Mouse (Mus musculus) G1E (cell line): ENCODE data around the gene Rpl38. TPM values are rescaled to one million over a fixed set of nuclear protein-coding genes. Genes with fewer than 3 reads are reported as not detected.

Source experiments
- ATAC-seq: 2 replicates; pipeline ENCODE4 v1.8.0; 2016; ENCODE audit warnings: mild to moderate bottlenecking; ENCODE audit not compliant: insufficient number of reproducible peaks, poor library complexity, low FRiP score, severe bottlenecking; ENCODE audit errors: extremely low read depth
- DNase-seq: peaks from one replicate; pipeline ENCODE4 v3.0.0; 2012; ENCODE audit warnings: low spot score
- H3K27me3 ChIP-seq: 2 replicates; pipeline ENCODE4 v1.6.1; 2012; ENCODE audit warnings: mild to moderate bottlenecking, low read length, inconsistent platforms; ENCODE audit not compliant: insufficient read depth
- H3K36me3 ChIP-seq: replicated peaks from 2 replicates; pipeline ENCODE3; 2012; ENCODE audit warnings: mild to moderate bottlenecking, inconsistent platforms
- H3K4me1 ChIP-seq: 2 replicates; pipeline ENCODE4 v1.6.1; 2012; ENCODE audit warnings: low read depth, low read length, inconsistent platforms, mixed read lengths; ENCODE audit not compliant: insufficient read depth
- H3K4me3 ChIP-seq: 2 replicates; pipeline ENCODE4 v1.5.1; 2012; ENCODE audit warnings: low read depth, mild to moderate bottlenecking, inconsistent platforms, low read length, moderate library complexity, mixed read lengths
- H3K9me3 ChIP-seq: replicated peaks from 2 replicates; pipeline ENCODE4 v1.6.1; 2012; ENCODE audit warnings: inconsistent platforms
- CTCF ChIP-seq: IDR thresholded peaks from 2 replicates; pipeline ENCODE4 v1.5.1; 2012; ENCODE audit warnings: low read depth, low read length, inconsistent platforms, mixed read lengths
- GATA1 ChIP-seq: IDR thresholded peaks from 2 replicates; pipeline ENCODE4 v1.6.1; 2012; ENCODE audit warnings: borderline replicate concordance, low read length, inconsistent platforms, mixed read lengths
- GATA2 ChIP-seq: IDR thresholded peaks from 2 replicates; pipeline ENCODE4 v1.6.1; 2012; ENCODE audit warnings: low read depth, low read length, inconsistent platforms, borderline replicate concordance
- POLR2AphosphoS5 ChIP-seq: IDR thresholded peaks from 2 replicates; pipeline ENCODE4 v1.6.1; 2012; ENCODE audit warnings: low read depth, low read length, inconsistent platforms; ENCODE audit not compliant: insufficient replicate concordance
- TAL1 ChIP-seq: conservative IDR thresholded peaks from 2 replicates; pipeline ENCODE4 v1.6.1; 2012; ENCODE audit warnings: low read depth, low read length, inconsistent platforms, mixed read lengths
- polyA plus RNA-seq: library from polyadenylated mRNA; stranded (reverse); fragments of >175 nt; gene quantifications from 2 replicates; pipeline ENCODE4 v1.2.3, GENCODE M21; 2012
- total RNA-seq, 2 experiments: library from RNA; stranded (forward) in 1 of 2; stranded (reverse) in 1 of 2; fragments of 200-1000 nt in 1 of 2; fragments of >200 nt in 1 of 2; fragmentation: Nextera tagmentation in 1 of 2; gene quantifications; 2 replicates each; pipeline ENCODE4 v1.2.3; 2014 to 2017

Rpl38 gene
- total and polyA plus RNA-seq, 3 experiments: 420 to 2,691 (median 875) TPM

DNA sequence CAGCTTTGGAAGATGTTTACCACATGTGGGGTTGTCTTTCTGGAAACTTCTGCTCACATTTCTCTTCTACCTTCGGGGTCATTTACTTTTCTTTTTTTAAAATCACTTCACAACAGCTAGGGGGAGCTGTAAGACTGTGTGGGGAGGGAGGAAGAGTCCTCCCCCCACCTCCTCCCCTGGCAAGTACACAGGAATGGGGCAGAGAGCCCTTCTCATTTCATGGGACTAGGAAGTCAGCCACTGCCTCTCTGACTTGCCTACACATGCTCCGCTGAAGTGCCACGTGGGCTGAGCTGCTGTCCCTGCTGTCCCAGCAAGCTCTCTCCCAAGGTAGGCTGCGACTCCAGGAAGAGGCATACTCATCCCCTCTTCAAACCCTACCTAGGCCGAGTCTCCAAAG, 13.8 kb upstream of the Rpl38 start:
- Histone ChIP-seq H3K4me3 (no peak overlapping the region), H3K27me3 (no peaks in the 10 kb centered on the region), H3K4me1 (no peaks in the 10 kb centered on the region), H3K9me3 (peaks cover 50% of the 10 kb centered on the region), H3K36me3 (no peaks in the 10 kb centered on the region)
- DNase-seq (no peak), ATAC-seq (no peak)
- TF ChIP-seq POLR2AphosphoS5 (no peak), GATA1 (no peak), GATA2 (no peak), CTCF (no peak), TAL1 (no peak)

- ATAC-seq (no peak), DNase-seq (no peak)
- Histone ChIP-seq H3K36me3 (no peaks in the 10 kb centered on the region), H3K4me1 (no peaks in the 10 kb centered on the region), H3K27me3 (no peaks in the 10 kb centered on the region), H3K4me3 (no peak overlapping the region), H3K9me3 (peaks cover 47% of the 10 kb centered on the region)
- TF ChIP-seq GATA1 (no peak), GATA2 (no peak), CTCF (no peak), POLR2AphosphoS5 (no peak), TAL1 (no peak)
Measured at GRCm38 (mm10) chr11:114655350-114656008, 12.8 kb upstream of the Rpl38 start.

DNA sequence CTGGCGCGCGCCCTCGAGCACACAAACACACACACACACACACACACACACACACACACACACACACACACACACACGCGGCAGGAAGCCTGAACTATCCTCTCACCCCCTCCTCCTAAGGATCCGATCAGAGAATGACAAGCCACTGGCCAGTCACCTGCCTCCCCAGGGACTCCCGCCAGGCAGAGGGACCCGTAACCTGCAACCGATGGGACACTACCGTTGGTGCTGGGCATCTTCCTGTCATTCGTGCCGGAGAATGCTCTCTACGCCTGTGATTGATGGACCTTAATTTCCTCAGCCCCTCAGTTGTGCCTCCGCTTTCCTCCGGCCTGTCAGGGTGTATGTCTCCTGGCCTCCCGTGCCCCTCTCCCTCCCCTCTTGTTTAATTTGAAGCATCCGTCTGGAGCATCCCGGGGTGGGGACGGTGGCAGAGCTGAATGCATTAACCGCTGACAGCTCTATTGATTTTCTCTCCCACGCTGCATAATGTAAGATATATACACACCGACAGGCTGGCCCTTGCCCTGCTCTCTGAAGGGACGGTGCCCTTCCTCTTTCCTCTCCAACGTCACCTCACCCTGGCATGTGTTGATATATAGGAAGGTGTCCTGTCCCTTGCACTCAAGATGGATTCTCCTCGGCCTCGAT, 11.2 kb upstream of the Rpl38 start:
- Histone ChIP-seq H3K27me3 (no peaks in the 10 kb centered on the region), H3K4me3 (peak overlapping the region; percentile 2; the same call in 1 of the 2 replicates), H3K9me3 (peaks cover 37% of the 10 kb centered on the region), H3K4me1 (no peaks in the 10 kb centered on the region), H3K36me3 (no peaks in the 10 kb centered on the region)
- TF ChIP-seq TAL1: no peak
- no peak for TF ChIP-seq POLR2AphosphoS5
- TF ChIP-seq GATA2: no peak
- no peak for TF ChIP-seq GATA1
- TF ChIP-seq CTCF: no peak
- DNase-seq (no peak), ATAC-seq (no peak)

DNA sequence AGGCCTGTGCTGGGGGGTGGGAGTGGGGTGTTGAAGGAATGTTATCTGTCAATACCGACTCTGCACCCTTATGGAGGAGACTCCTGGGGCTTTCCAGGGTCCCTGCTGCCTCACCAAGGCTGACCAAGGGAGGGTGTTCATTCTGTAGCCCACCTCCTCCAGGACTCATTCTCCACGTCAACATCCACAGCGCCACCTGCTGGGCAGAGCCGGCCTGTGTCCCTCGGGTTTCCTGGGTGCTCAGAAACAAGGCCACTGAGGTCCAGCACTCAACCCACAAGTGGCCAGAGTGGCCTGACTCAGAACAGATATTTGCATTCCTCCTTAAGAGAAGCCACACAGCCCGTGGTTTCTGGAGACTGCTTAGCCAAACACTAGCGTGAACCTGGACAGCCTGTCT, 10.6 kb upstream of the Rpl38 start:
- no peak for DNase-seq
- H3K4me1 ChIP-seq: no peaks in the 10 kb centered on the region
- H3K27me3 ChIP-seq: no peaks in the 10 kb centered on the region
- H3K36me3 ChIP-seq: no peaks in the 10 kb centered on the region
- no peak overlapping the region for H3K4me3 ChIP-seq
- peaks cover 33% of the 10 kb centered on the region for H3K9me3 ChIP-seq
- TF ChIP-seq GATA1 (no peak), GATA2 (no peak), CTCF (no peak), TAL1 (no peak), POLR2AphosphoS5 (no peak)
- ATAC-seq: no peak

DNA sequence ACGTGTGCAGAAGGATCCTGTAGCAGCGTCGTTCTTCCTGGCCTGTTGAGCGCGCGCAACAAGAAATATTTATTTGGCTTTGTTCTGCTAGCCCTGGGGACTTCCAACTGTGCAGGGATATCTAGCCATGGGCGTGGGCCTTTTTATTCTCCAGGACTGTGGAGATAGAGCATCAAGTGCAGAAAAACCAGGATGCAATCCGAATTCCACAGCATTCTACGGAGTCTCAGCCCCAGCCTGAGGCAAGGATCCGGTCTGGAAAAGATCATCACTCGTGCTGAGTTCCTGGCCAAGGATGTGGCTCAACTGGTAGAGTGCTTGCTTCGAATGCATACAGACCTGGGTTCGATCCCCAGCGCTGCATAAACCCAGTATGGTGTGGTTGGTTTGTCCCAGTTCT, 6.2 kb upstream of the Rpl38 start:
- Histone ChIP-seq H3K9me3 (peaks cover 15% of the 10 kb centered on the region), H3K27me3 (peaks cover 11% of the 10 kb centered on the region), H3K36me3 (no peaks in the 10 kb centered on the region), H3K4me3 (no peak overlapping the region), H3K4me1 (no peaks in the 10 kb centered on the region)
- ATAC-seq (no peak), DNase-seq (no peak)
- TF ChIP-seq GATA1 (no peak), POLR2AphosphoS5 (no peak), CTCF (no peak), TAL1 (no peak), GATA2 (no peak)

DNA sequence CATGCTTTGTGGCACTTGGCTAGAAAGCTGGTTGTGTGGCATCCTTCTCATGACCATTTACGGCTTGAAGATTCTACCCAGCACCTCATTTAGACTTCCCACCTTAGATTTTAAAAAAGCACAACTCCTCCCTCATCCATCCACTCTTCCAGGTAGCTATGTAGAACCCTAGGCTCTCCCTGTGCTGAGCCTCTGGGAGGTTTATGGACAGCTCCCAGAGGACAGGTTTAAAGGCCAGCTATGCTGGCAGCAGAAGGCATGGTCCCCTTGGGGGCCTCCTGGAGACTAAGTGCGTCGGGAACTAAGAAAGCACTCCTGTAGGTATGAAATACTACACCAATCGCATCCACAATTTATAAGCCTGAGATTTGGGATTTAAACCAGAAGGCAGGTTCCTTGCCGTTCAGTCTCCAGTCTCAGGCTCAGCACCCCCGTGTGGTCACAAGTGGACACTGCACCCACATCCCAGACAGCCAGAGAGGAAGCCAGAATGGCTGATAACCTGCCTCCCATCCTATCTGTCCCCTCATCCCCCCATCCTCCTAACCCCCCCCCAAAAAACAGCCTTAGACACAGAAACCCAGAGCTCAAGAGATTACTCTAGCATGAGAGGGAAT, 5.5 kb upstream of the Rpl38 start:
- Histone ChIP-seq H3K4me3 (no peak overlapping the region), H3K36me3 (no peaks in the 10 kb centered on the region), H3K27me3 (peaks cover 11% of the 10 kb centered on the region), H3K4me1 (no peaks in the 10 kb centered on the region; the same call in 1 of the 2 replicates), H3K9me3 (peaks cover 9% of the 10 kb centered on the region)
- TF ChIP-seq CTCF (peak; percentile 72), TAL1 (no peak), POLR2AphosphoS5 (no peak), GATA1 (no peak)
- peak; percentile 57; the same call in 1 of the 2 replicates for ATAC-seq
- DNase-seq: peak; percentile 37
